Mouse (Mus musculus) thymus, adult 2 months (tissue): ENCODE measurements around the gene Kif17.

ENCODE experiments used
- CTCF ChIP-seq: fragments of 200-500 bp; IDR thresholded peaks from 2 replicates; pipeline ENCODE4 v1.5.1; 2012; ENCODE audit warnings: mild to moderate bottlenecking, control low read depth, low read length, moderate library complexity, borderline replicate concordance; ENCODE audit not compliant: control insufficient read depth, poor library complexity, insufficient read depth; ENCODE audit errors: extremely low read depth
- POLR2A ChIP-seq: fragments of 200-500 bp; IDR thresholded peaks from 2 replicates; pipeline ENCODE4 v1.6.1; 2012; ENCODE audit warnings: mild to moderate bottlenecking, low read length, control low read depth, moderate library complexity; ENCODE audit not compliant: control insufficient read depth, poor library complexity, insufficient read depth; ENCODE audit errors: extremely low read depth

- no peak for TF ChIP-seq CTCF
- TF ChIP-seq POLR2A: no peak
Observed at GRCm38 (mm10) chr4:138307739-138308138, 57.5 kb downstream of the Kif17 start.
